Mouse (Mus musculus) CD4-positive, CD25-positive, alpha-beta regulatory T cell, adult 2 months (primary cell): ENCODE results near the gene Mfsd13b.
A peak's percentile ranks its signal among the peaks of the same experiment; 100 is the strongest.
"Not testable (repeated sequence)": the region's sequence is repeated elsewhere in the genome, so short reads cannot be mapped to it uniquely, and the experiment has no call there.

Experiments used
- DNase-seq: peaks from one replicate; pipeline ENCODE4 v3.0.0-alpha.2; 2012; ENCODE audit warnings: low read depth, low spot score

Mfsd13b gene

GRCm38 (mm10) chr7:120982200-120982841, at the start of gene Mfsd13b, which contains the start of gene Cdr2:
Gene Mfsd13b, plus strand, starts transcription at chr7:120982509.
Gene Cdr2, minus strand, starts transcription at chr7:120982312.
- DNase-seq = peak; percentile 97

DNA sequence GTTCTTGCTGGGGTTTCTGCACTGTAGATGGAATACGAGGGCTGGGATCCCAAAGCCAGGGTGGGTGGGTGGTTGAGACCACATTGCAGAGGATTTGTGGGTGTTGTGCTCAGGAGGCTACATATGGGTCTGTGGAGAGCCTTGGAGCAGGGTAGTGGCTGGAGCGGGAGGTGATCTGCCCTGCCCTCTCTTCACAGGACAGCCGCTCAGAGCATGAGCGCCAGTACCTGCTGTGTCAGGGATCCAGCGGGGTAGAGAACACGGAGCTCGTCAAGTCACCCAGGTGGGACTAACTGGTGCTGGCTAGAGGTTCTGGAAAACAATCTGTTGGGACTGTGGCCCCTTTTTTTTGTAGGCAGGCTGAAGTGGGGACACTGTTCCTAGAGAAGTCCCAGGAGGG, 49.2 kb upstream of the Mfsd13b start:
- DNase-seq = no peak

- DNase-seq = no peak
These were observed 48.6 kb upstream of the Mfsd13b start for GRCm38 (mm10) chr7:120933680-120934195.

GRCm38 (mm10) chr7:120934716-120935115, 47.6 kb upstream of the Mfsd13b start:
- DNase-seq = peak; percentile 77

GRCm38 (mm10) chr7:120936522-120936921, 45.8 kb upstream of the Mfsd13b start:
- no peak for DNase-seq

GRCm38 (mm10) chr7:120938206-120938605, 44.1 kb upstream of the Mfsd13b start:
- no peak for DNase-seq

GRCm38 (mm10) chr7:120940343-120940742, 42.0 kb upstream of the Mfsd13b start:
- no peak for DNase-seq

DNA sequence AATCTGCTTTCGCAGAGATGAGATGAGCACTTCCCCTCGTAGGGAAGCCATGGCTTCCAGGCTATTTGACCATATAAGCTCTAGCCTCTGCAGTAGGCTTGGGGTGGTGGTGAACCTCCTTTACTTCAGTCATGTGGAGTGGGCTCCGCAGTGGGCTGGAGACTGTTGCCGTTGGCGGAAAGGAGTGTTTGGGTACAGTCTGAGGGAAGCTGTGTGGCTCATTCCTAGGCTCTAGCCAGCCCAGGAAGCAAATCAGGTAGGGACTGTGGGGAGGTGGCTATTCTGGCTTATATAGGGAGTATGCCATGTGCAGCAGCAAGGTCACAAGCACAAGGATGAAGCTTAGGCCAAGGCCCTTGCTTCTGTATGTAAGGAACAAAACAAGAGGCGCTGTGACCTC, 41.1 kb upstream of the Mfsd13b start:
- no peak for DNase-seq

DNA sequence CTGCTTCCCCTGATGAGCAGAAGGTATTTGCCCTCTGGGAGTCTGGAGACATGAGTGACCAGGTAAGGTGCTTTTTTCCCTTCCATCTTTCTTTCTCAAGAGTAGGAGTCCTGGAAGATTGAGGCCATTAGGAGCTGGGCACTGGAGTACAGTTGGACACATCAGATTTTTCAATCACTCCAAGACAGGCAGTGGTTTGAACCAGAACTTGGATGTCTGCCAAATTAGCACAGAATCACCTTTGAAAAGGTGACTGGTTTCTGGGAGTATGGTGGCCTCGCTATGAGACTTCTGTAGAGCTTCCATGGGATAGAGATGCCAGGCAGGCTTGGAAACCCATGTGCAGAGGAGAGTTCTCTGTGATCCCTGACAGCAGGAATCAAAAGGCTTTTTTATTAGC, 39.8 kb upstream of the Mfsd13b start:
- no peak for DNase-seq

DNA sequence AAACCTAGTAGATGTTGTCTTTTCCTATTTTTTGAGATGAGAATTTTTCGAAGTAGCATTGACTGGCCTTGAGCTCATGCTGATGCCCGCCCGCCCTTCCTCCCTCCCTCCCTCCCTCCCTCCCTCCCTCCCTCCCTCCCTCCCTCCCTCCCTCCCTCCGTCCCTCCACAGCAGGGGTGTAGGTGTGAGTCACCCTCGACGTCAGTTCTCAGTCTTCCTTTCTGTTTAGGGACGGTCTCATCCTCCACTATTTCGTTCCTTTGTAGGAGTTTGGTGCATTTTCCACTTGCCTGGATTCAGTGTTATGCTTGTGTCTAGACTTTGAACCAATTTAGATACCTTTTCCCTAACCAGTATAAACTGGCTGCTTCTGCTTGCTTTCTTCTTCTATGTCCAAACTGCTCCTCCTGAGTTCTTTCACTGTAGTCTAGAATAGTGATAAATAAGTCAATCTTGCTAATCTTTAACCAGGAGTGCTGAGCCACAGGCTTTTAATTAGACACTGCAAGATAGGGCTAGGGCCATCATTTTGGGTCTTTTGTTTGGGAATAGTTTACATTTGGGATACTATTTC, 38.3 kb upstream of the Mfsd13b start:
- no peak for DNase-seq

DNA sequence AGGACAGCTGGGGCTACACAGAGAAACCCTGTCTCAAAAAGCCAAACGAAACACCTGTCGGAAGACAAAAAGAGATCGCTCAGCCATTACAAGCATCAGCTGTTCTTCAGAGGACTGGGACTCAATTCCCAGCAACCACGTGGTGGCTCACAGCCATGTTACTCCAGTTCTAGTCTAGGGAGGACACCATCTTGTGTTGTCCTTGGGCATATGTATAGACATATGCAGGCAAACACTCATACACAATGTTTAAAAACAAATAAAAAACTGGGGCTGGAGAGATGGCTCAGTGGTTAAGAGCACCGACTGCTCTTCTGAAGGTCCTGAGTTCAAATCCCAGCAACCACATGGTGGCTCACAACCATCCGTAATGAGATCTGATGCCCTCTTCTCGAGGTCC, 28.7 kb upstream of the Mfsd13b start:
- DNase-seq = not testable (repeated sequence)

DNA sequence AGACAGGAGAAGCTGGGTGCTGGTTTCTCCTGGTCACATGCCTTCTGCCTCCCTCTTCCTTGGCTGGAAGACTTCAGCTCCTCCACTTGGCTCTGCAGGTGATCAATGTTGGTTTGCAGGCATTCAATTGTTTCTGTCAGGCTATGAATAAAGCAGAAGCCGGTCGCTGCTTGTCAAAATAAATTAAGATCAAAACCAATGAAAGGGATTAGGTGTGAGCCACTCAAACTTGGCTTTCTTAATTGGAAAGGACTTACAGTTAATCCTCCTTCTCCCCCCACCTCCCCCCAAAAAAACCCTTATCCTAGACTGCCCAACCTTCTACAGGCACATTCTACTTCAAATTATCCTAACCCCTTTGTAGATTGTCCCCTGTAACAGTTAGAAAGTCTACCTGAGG, 22.2 kb upstream of the Mfsd13b start:
- DNase-seq = no peak

GRCm38 (mm10) chr7:120960601-120961000, 21.7 kb upstream of the Mfsd13b start:
- DNase-seq = peak; percentile 45

DNA sequence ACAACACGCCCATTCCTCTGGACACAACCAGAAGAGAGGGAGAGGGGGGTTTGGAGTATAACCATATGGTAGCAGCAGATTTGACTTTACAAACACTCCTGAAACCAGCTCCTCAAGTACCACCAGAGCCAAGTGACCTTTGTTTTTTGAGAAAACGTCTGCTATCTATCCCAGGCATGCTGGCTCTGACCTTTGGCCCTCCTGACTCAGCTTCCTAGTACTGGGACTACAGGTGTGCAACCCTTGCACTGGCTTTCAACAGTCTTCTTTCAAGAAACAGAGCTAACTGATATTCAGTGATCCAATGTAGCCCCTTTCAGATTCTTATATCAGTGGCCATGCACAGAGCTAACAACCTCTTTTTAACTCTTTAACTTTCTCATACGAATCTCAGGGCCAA, 20.4 kb upstream of the Mfsd13b start:
- no peak for DNase-seq

DNA sequence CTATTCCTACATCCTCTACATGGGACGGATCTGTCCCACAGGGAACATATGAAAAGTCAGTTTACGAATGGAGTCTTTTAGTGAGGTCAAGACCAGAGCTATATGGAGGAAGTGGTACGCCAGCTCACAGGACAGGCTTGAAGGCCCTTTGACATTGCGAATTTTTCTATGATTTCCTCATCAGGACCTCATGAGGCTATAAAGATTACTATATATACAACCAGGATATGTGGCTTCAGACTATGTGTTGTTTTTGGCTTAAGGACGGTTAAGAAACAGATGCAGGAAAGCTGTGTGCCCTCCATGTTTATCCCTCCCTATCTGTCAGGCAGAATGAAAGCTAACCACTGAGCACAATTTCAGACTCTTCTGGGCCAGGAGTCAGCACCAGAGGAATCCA, 19.2 kb upstream of the Mfsd13b start:
- no peak for DNase-seq

GRCm38 (mm10) chr7:120969221-120969620, 13.1 kb upstream of the Mfsd13b start:
- no peak for DNase-seq

- no peak for DNase-seq
These were observed 12.2 kb upstream of the Mfsd13b start for GRCm38 (mm10) chr7:120970112-120970511.

- DNase-seq = not testable (repeated sequence)
These were observed 9.8 kb upstream of the Mfsd13b start for GRCm38 (mm10) chr7:120972471-120972870.

- no peak for DNase-seq
These were observed 8.3 kb upstream of the Mfsd13b start for GRCm38 (mm10) chr7:120974001-120974400.

- DNase-seq = no peak
These were observed 5.2 kb upstream of the Mfsd13b start for GRCm38 (mm10) chr7:120977063-120977462.

DNA sequence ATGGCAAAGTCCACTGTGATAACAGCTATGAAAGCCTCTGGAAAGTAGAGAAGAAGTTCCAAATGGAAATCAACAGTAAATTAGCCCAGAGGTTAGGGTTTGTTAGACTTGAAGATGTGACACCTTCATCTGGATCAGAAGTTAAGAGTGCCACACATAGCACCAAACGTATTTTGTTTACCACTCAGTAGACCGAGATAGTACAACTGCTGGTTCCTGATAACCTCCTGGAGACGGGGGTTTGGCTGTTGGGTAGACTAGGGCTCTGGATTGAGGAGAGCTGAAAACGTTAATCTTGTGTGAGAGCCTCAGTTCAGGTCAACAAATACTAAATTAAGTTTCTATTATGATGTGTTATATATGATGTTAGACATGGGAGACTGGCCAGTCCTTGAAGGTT, 2.3 kb upstream of the Mfsd13b start:
- no peak for DNase-seq

- DNase-seq = peak; percentile 77
These were observed 1.1 kb upstream of the Mfsd13b start for GRCm38 (mm10) chr7:120980931-120981924.
